Mouse (Mus musculus): Measurements from ENCODE around the gene Notch4. TPM values are rescaled to one million over a fixed set of nuclear protein-coding genes. Genes with fewer than 3 reads are reported as not detected.

Gene Notch4
- total RNA-seq, 2 experiments from 2014 or later, result 11.3 to 12.4 TPM

DNA sequence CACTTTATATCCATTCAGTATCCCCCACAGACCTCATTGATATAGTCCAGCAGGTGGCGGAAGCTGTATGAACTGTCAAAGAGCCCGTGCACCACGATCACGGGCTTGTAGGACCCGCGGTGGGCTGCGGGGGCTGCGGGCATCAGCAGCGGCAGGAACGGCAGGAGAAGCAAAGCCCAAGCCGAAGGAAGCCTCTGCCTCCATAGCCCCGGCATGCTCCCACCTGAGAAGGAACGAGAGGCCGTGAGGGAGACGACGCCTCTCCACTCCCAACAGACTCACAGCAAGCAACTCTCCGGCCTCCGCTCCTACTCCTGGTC is 62.7 kb downstream of the Notch4 start:
- DNase-seq, result no peak

DNA sequence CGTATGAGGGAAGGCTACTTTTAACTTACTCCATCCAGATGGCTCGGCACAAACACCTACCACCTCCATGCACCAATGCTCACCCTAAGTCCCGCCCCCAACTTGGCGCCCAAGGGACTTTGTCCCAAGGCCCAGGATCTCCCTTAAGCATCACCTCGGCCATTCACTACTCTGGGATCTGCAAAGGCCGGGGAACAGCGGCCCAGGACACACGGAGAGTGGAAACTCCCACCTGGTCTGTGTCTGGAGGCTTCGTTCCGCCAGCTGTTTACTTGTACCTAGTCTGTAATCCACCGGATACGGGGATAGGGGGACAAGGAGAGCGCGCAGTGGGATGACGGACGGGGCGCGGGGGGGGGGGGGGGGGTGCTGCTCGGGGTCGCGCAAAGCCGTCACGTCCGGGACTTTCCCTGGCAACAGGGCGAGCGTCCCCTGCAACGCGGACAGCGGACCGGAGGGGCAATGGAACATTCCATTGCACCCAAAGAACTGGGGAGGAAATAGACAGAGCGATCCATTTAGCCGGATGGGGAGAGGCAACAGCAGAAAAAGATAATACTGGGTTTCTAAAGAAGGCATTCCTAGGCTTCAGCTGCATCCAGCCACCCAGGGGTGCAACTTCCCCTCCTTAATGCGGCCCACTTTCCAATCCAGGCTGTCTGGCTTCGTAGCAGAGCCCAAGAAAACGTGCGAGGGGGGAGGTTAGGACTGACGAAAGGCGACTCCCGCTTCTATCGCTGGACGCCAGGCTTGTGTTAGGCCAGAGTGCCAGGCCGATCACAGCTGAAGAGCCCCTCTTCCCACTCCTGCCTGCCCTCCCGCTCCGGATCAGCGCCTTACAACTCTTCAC is 63.2 kb downstream of the Notch4 start:
- peak; percentile 85 for DNase-seq

DNA sequence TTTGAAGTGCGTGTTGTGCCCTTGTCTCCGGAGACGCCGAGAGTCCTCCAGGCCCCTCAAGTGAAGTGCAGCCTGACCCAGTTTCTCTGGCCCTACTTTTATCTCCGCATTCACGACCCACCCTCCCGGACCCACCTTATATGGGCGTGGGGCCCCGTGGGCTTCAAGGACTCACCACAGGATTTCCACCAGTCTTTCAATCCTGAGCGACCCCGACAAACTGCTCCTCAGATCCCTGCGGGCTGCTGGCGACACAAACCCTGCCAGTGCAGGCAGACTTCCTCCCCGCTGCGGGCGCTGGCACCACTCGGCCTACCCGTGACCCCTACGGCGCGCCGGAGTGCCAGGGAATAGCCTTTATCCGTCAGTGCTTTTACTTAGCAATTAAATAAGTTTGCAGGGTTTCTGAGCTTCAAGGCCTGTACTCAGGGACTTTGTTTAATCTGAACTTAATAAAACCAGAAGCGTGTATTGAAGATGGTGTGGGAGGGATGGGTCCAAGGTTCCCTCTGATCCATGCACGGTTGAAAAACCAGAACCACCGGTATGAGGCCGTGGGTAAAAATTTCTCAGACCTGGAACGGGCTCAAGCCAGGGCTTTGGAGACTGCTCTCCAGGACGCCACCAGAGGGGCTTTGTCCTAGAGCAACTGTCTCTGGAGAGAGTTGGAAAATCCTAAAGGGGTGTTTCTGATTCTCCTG is 64.0 kb downstream of the Notch4 start, which contains the start of gene Ppt2:
TSS of gene Ppt2 (minus strand) at position 568 of the 701 bp plus-strand sequence.
- DNase-seq, result no peak

DNA sequence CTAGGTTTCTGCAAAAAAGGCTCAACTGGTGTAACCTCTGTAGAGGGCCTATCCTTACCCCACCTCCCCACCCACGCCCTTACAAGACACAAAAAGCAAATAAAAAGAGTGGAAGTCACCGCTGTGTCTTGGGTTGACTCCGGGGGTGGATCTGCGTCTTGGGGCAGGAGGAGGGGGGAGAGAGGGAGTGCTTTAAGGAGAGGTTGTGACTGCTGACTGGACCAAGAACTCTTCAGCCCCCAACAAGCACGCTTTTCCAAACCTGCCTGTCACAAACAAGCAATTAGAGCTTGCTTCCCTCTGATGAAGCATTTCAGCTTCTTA is 64.5 kb downstream of the Notch4 start:
- DNase-seq, result no peak

DNA sequence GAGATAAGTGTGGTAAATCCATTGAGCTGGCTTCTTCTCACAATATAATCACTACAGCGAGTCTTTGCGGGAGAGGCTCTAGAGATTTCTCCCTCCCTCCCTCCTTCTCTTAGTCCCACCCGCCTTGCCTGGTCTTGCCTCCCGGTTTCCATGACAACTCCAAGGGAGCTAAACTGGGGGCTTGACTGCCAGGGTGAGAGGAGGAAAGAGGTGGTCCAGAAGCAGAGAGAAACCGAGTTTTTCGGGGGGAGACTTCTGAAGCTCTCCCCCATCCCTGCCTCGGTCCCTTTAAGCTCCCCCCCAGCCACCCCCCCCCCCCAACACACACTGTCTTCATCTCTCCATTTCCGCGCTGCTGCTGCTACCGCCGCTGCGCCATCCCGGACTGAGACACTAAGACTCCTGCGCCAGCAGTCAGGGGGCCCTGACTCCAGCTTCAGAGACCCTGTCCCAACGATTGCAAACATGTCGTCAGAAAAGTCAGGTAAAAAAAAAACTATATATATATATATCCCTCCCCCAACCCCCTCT is 65.2 kb downstream of the Notch4 start, which contains the start of gene Prrt1:
TSS of gene Prrt1 (plus strand) at position 313 of the 531 bp plus-strand sequence.
- no peak for DNase-seq

DNA sequence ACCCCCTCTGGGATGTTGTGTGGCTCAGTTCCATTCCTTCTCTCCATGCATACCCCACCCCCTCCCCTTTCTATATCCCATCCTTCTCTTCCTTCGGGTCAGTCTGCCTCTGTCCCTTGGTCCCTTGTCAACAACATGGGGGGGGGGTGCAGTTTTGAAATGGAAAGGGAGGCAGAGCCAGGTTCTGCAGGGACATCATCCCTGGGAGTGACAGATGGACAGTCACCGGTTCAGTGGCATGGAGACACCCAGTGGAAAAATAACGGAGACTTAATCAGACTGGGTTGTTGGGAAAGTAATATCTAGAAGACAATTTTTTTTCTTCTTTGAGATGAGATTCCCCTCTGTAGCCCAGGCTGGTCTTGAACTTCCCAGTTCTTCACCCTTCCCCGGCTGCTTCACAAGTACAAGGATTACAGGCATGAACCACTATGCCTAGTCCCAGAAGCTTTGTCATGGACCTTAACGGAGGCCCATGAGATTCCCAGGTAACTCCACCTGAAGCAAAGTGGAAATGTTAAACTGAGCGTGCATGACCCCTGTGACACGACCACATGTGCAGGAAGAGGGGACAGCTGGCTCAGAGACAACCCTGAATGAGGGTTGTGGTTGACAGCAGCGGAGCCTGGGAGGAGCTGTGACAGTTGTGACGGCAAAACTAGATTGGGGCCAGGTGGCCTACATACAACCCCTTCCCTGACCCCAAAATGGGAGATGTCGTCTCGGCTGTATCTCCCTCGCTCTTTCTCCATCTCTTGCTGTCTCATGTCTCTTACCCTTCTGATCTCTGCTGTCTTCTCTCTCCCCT is 65.9 kb downstream of the Notch4 start:
- DNase-seq, result no peak

DNA sequence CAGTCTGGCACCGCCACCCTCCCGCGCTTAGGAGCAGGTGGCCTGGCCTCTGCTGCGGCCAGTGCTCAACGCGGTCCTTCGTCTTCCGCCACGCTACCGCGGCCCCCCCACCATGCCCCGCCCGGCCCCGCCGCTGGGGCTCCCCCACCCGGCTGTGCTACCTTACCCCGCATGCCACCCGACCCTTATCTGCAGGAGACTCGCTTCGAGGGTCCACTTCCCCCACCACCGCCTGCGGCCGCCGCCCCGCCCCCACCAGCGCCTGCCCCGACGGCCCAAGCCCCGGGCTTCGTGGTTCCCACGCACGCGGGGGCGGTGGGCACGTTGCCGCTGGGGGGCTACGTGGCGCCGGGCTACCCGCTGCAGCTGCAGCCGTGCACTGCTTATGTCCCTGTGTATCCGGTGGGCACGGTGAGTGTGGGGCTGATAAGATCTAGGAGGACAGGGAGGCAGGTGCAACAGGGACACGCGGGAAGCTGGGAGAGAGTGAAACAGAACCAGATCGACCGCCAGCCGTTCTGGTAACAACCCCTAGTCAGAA is 66.8 kb downstream of the Notch4 start:
- no peak for DNase-seq

DNA sequence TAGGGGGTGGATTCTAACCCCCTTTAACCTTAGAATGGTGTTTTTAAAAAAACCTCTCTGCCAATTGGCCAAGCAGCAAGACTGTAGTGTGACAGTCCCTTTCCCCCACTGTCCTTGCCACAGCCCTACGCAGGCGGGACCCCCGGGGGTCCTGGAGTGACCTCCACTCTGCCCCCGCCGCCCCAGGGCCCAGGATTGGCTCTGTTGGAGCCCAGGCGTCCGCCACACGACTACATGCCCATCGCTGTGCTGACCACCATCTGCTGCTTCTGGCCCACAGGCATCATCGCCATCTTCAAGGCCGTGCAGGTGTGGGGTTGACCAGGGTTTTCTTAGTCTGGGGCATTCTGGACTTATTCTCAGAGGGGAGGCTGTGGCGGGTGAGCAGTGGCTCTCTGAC is 67.6 kb downstream of the Notch4 start:
- DNase-seq, result no peak

DNA sequence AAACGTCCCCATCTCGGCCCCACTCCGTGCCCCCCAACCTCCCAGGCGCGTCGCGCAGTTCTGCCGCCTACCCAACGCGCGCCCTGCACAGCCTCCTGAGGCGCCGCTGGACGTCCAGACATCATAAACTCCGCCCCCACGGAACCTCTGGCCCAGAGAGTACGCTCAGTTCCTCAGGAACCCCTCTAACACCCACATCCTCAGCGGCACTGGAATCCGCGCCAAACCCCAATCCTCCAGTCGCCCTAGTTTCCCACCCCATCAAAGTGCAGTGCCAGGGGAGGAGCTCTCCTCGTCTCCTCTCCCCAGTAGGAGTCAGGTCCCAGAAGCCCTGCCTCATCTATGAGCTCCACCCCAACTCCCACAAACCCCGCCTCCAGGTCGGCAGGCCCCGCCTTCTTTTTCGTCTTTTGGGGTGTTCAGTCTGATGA is 68.2 kb downstream of the Notch4 start:
- peak; percentile 80 for DNase-seq

DNA sequence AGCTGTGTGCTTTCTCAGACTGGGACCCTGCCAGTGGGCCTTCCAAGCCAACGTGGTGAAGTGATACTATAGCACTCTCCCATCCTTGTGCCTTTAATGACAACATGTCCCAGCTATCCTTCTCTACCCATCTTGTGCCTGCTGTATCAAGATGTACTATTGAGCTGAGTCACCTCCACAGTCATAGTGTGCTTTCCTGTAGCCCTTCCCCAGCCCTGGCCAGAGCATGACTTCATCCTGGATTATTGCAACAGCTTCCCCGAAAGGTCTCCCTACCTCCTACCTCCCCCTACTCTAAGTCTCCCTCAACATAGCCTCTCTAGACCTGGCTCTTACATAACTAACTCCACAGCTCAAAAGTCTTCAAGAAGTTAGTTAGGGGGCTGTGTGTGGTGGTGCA is 71.6 kb downstream of the Notch4 start:
- no peak for DNase-seq

DNA sequence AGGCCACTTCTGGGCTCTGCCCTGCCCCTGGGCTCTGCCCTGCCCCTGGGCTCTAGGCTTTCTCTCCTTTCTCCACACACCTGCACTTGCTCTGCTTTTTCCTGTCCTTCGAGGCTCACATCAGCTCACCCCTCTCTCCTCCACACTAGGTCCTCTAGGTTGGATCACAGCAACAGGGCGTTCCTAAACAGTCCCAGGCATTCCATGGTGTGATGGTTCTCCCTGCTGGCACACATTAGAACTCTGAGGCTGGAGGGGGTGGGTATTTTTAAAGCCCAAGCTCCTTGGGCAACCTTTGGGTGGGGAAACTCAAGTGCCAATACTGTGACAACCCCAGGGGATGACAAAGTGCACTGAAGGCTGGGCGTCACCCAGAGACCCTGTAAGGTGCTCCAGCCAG is 73.4 kb downstream of the Notch4 start:
- no peak for DNase-seq

Other genes with a start within 250 kb of the Notch4 start
- not detected for gene H2-Eb2, start 238.6 kb upstream of the Notch4 start, total RNA-seq (2021)
- under 1 TPM; 0.31 to 0.43 TPM for gene Btnl2, start 209.4 kb upstream of the Notch4 start, total RNA-seq (2021)
- gene Btnl1, start 187.1 kb upstream of the Notch4 start, total RNA-seq (2021), result not detected
- not detected for gene BC051142, start 165.4 kb upstream of the Notch4 start, total RNA-seq (2021)
- not detected for gene Btnl4, start 87.0 kb upstream of the Notch4 start, total RNA-seq (2021)
- gene Btnl6, start 46.9 kb upstream of the Notch4 start, total RNA-seq (2021), result not detected
- gene Gpsm3, start 25.5 kb downstream of the Notch4 start, total RNA-seq (2021), result 1 to 10 TPM; 2.3 to 2.6 TPM
- gene Pbx2, start 27.0 kb downstream of the Notch4 start, total RNA-seq (2021), result 10 to 100 TPM; 12.1 to 13.6 TPM
- gene Ager, start 33.6 kb downstream of the Notch4 start, total RNA-seq (2021), result under 1 TPM in 1 of 2 experiments, not detected in 1; 0.24 TPM
- 10 to 100 TPM; 16.4 to 19.2 TPM for gene Rnf5, start 39.4 kb downstream of the Notch4 start, total RNA-seq (2021)
- 10 to 100 TPM; 53.6 to 56.9 TPM for gene Agpat1, start 40.0 kb downstream of the Notch4 start, total RNA-seq (2021)
- gene Egfl8, start 51.7 kb downstream of the Notch4 start, total RNA-seq (2021), result 1 to 10 TPM; 2.8 to 3.1 TPM
- gene Ppt2, start 64.2 kb downstream of the Notch4 start, total RNA-seq (2021), result 10 to 100 TPM; 37.2 to 43.0 TPM
- gene Prrt1, start 65.3 kb downstream of the Notch4 start, total RNA-seq (2021), result 1 to 10 TPM in 1 of 2 experiments, under 1 TPM in 1; 0.35 to 1.5 TPM
- gene Fkbpl, start 80.5 kb downstream of the Notch4 start, total RNA-seq (2021), result 1 to 10 TPM; 5.9 to 7.0 TPM
- 1 to 10 TPM; 7.1 to 7.2 TPM for gene Atf6b, start 82.9 kb downstream of the Notch4 start, total RNA-seq (2021)
- 10 to 100 TPM; 38.3 to 50.5 TPM for gene Tnxb, start 106.3 kb downstream of the Notch4 start, total RNA-seq (2021)
- 10 to 100 TPM in 1 of 2 experiments, 1 to 10 TPM in 1; 1.1 to 22.1 TPM for gene C4b, start 179.6 kb downstream of the Notch4 start, total RNA-seq (2021)
- gene Cyp21a1, start 240.3 kb downstream of the Notch4 start, total RNA-seq (2021), result under 1 TPM in 1 of 2 experiments, not detected in 1; 0.16 TPM

Measured in gastrocnemius, postnatal 25 days (tissue).